Mouse (Mus musculus): ENCODE measurements at regions not wholly inside any gene's neighbourhood (a gene's known extent, or its start where the extent isn't known, plus 50 kb on each side); places are given as distances from the start of the nearest gene placed in this dataset.
"Not testable (repeated sequence)": the region's sequence is repeated elsewhere in the genome, so short reads cannot be mapped to it uniquely, and the experiment has no call there.

- not testable (repeated sequence) for DNase-seq
Observed at GRCm38 (mm10) chr16:3114473-3115335, 476.1 kb upstream of the Olfr161 start.

GRCm38 (mm10) chr16:3115336-3116112 is 475.3 kb upstream of the Olfr161 start:
- peak; percentile 1 for DNase-seq

GRCm38 (mm10) chr16:3116113-3116511 is 474.7 kb upstream of the Olfr161 start:
- not testable (repeated sequence) for DNase-seq

- not testable (repeated sequence) for DNase-seq
Observed at GRCm38 (mm10) chr16:3121216-3121615, 469.6 kb upstream of the Olfr161 start.

- not testable (repeated sequence) for DNase-seq
Observed at GRCm38 (mm10) chr16:3122145-3122860, 468.5 kb upstream of the Olfr161 start.

- DNase-seq: peak; percentile 3
Observed at GRCm38 (mm10) chr16:3122861-3123477, 467.9 kb upstream of the Olfr161 start.

GRCm38 (mm10) chr16:3127317-3127716 is 463.5 kb upstream of the Olfr161 start:
- not testable (repeated sequence) for DNase-seq
